Mouse (Mus musculus) liver, adult 2 months (tissue): ENCODE results near the gene Pts. TPM values are rescaled to one million over a fixed set of nuclear protein-coding genes. Genes with fewer than 3 reads are reported as not detected.

ENCODE experiments used
- DNase-seq: peaks from one replicate; pipeline ENCODE4 v3.0.0-alpha.2; 2011; ENCODE audit warnings: low read depth, low spot score; ENCODE audit errors: extremely low read depth
- H3K27ac ChIP-seq: fragments of 200-500 bp; replicated peaks from 2 replicates; pipeline ENCODE4 v1.5.1; 2012; ENCODE audit warnings: low read depth, mild to moderate bottlenecking, control low read depth, inconsistent platforms, low read length; ENCODE audit not compliant: insufficient read depth
- H3K27me3 ChIP-seq: fragments of 200-500 bp; 2 replicates; pipeline ENCODE4 v1.6.1; 2012; ENCODE audit warnings: mild to moderate bottlenecking, moderate library complexity, low read length, inconsistent platforms; ENCODE audit not compliant: control insufficient read depth, insufficient read depth
- H3K36me3 ChIP-seq: fragments of 200-500 bp; 2 replicates; pipeline ENCODE4 v1.6.1; 2012; ENCODE audit warnings: low read length, inconsistent platforms; ENCODE audit not compliant: control insufficient read depth, insufficient read depth
- H3K4me1 ChIP-seq: fragments of 200-500 bp; 2 replicates; pipeline ENCODE4 v1.6.1; 2011; ENCODE audit warnings: low read length; ENCODE audit not compliant: control insufficient read depth, insufficient read depth
- H3K4me3 ChIP-seq: fragments of 200-500 bp; 2 replicates; pipeline ENCODE4 v1.5.1; 2011; ENCODE audit warnings: low read depth, mild to moderate bottlenecking, control low read depth, low read length, moderate library complexity; ENCODE audit not compliant: insufficient read depth
- H3K79me2 ChIP-seq: fragments of 200-500 bp; 2 replicates; pipeline ENCODE4 v1.6.1; 2012; ENCODE audit warnings: inconsistent platforms, mild to moderate bottlenecking, low read length, moderate library complexity; ENCODE audit not compliant: control insufficient read depth, insufficient read depth
- H3K9ac ChIP-seq: fragments of 200-500 bp; 2 replicates; pipeline ENCODE4 v1.6.1; 2012; ENCODE audit warnings: low read depth, mild to moderate bottlenecking, control low read depth, inconsistent platforms, low read length
- CTCF ChIP-seq: fragments of 200-500 bp; IDR thresholded peaks from 2 replicates; pipeline ENCODE4 v1.5.1; 2011; ENCODE audit warnings: low read depth, low read length, control low read depth
- POLR2A ChIP-seq: fragments of 200-500 bp; IDR thresholded peaks from 2 replicates; pipeline ENCODE4 v1.6.1; 2011; ENCODE audit warnings: low read length, control low read depth; ENCODE audit not compliant: insufficient read depth; ENCODE audit errors: extremely low read depth
- WGBS: fragments of 180-500 bp; shearing (Covaris S2); methylation state at CpG from one replicate; pipeline ENCODE4 v1.1.7; 2018; 5-methylcytosine and 5-hydroxymethylcytosine counted together
- polyA plus RNA-seq: library from polyadenylated mRNA; depleted of rRNA; stranded (reverse); fragments of >200 nt; gene quantifications from 2 replicates; pipeline ENCODE4 v1.2.3, GENCODE M21; 2012
- total RNA-seq: library from RNA; depleted of rRNA; stranded (reverse); fragments of >200 nt; gene quantifications from 2 replicates; pipeline ENCODE4 v1.2.3, GENCODE M21; 2014

Pts gene
- total and polyA plus RNA-seq, 2 experiments = 25.5 to 103 TPM

GRCm38 (mm10) chr9:50565173-50565572 is 36.6 kb upstream of the Pts start:
- Histone ChIP-seq H3K27ac (no peak overlapping the region), H3K27me3 (no peaks in the 10 kb centered on the region), H3K4me3 (no peak overlapping the region), H3K79me2 (no peaks in the 10 kb centered on the region), H3K9ac (no peak overlapping the region), H3K4me1 (peaks cover 7% of the 10 kb centered on the region; the same call in 1 of the 2 replicates), H3K36me3 (no peaks in the 10 kb centered on the region)
- TF ChIP-seq POLR2A = no peak
- no peak for TF ChIP-seq CTCF
- DNase-seq = no peak
- WGBS = 80% methylated on average over 7 of the region's 7 CpGs

DNA sequence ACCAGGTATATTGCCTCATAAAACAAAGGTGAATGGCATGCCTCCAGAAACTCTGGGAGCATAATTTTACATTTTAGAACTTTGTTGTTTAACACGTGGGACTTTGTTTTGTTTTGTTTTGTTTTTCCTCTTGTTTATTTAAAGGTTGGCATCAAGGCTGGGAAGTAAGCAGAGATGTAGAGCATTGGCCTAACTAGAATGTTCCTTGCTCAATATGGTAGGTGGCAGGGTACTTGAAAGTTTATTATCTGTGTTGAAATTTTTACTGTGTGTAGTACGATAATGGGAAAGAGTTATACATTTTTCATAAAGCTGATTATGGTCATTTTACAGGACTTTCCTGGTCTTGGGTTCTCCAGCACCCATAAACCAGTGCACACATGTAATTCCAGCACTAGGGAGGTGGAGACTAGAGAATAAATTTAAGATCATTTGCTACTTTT is 33.4 kb upstream of the Pts start:
- peak; percentile 98 for DNase-seq
- no peak for TF ChIP-seq POLR2A
- no peak for TF ChIP-seq CTCF
- no peaks in the 10 kb centered on the region for H3K79me2 ChIP-seq
- WGBS = 22% methylated on average over 2 of the region's 2 CpGs
- no peaks in the 10 kb centered on the region for H3K27me3 ChIP-seq
- H3K27ac ChIP-seq = 0 out of 2 replicates have a peak overlapping the region, but pooled peaks have one; percentile 10
- H3K36me3 ChIP-seq = no peaks in the 10 kb centered on the region
- H3K4me1 ChIP-seq = peaks cover 7% of the 10 kb centered on the region; the same call in 1 of the 2 replicates
- H3K9ac ChIP-seq = no peak overlapping the region
- no peak overlapping the region for H3K4me3 ChIP-seq

DNA sequence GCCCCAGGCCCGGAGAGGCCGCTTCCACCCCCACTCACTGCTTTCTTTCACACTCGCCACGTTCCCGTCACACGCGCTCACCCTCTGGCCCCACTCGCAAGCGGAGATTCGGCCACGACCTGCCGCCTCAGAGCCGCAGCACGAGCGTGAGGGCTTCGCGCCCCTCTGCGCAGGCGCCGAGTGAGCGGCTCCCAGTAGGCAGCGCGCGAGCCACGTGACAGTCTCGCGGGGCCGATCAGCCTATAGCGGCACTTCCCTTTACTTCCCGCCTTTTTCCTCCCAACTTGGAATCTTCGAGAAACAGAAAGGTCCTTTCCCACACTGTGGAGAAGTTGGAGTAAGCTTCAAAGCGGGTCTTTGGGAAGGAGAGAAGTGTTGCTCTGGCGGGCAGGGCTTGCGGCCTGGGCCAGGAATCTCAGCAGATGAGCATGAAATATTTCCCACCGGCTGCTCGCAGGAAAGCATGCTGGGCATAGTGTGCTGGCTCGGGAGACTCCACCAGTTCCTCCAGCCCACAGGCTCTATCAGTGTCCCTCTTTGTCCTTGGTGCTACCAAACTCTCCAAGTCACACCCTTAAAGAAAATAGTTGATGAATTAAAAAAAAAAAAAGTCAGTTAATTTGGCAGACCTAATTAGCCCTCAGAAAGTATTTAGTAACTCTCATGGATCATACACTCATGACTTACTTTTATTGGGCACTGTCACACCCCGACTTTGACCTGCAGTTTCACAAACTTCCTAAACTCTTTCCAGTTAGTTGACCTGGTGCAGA is 32.8 kb upstream of the Pts start, which contains the start of gene Tex12:
TSS of gene Tex12 (minus strand) at position 181 of the 773 bp plus-strand sequence.
- Histone ChIP-seq H3K27ac (peak within 1 kb of the TSS; percentile 87), H3K79me2 (no peaks in the 10 kb centered on the region), H3K4me3 (peak within 1 kb of the TSS; percentile 20; the same call in 1 of the 2 replicates), H3K9ac (peak within 1 kb of the TSS; percentile 20), H3K27me3 (no peaks in the 10 kb centered on the region), H3K36me3 (no peaks in the 10 kb centered on the region), H3K4me1 (peaks cover 7% of the 10 kb centered on the region; the same call in 1 of the 2 replicates)
- DNase-seq = no peak
- TF ChIP-seq CTCF = no peak
- no peak for TF ChIP-seq POLR2A
- WGBS = 79% methylated on average over 38 of the region's 38 CpGs

- peaks cover 16% of the 10 kb centered on the region for H3K4me1 ChIP-seq
- H3K36me3 ChIP-seq = peaks cover 1% of the 10 kb centered on the region
- peak; percentile 98 for DNase-seq
- no peaks in the 10 kb centered on the region for H3K27me3 ChIP-seq
- H3K4me3 ChIP-seq = peak within 1 kb of the TSS; percentile 51
- H3K9ac ChIP-seq = peak within 1 kb of the TSS; percentile 70
- peaks cover 3% of the 10 kb centered on the region; the same call in 1 of the 2 replicates for H3K79me2 ChIP-seq
- TF ChIP-seq POLR2A (no peak), CTCF (no peak)
- H3K27ac ChIP-seq = peak within 1 kb of the TSS; percentile 91
- 10% methylated on average over 2 of the region's 2 CpGs for WGBS
These were observed 26.5 kb upstream of the Pts start, which contains the start of gene Bco2 for GRCm38 (mm10) chr9:50555094-50555446. Gene Bco2, minus strand, starts transcription at chr9:50555181.

- peak; percentile 83 for DNase-seq
- TF ChIP-seq POLR2A (0 out of 2 replicates have a peak, but pooled peaks have one; percentile 15), CTCF (no peak)
- Histone ChIP-seq H3K36me3 (peaks cover 4% of the 10 kb centered on the region), H3K9ac (peak within 1 kb of the TSS; percentile 70), H3K79me2 (peaks cover 3% of the 10 kb centered on the region; the same call in 1 of the 2 replicates), H3K27me3 (no peaks in the 10 kb centered on the region), H3K27ac (peak within 1 kb of the TSS; percentile 91), H3K4me3 (peak within 1 kb of the TSS; percentile 51), H3K4me1 (peaks cover 16% of the 10 kb centered on the region)
- 7% methylated on average over 12 of the region's 12 CpGs for WGBS
These were observed 25.9 kb upstream of the Pts start, which contains the start of gene Il18 for GRCm38 (mm10) chr9:50554241-50555093. Gene Il18, plus strand, starts transcription at chr9:50554827.
